Mouse (Mus musculus): ENCODE measurements around the gene Plekhg6. TPM values are rescaled to one million over a fixed set of nuclear protein-coding genes. Genes with fewer than 3 reads are reported as not detected.

Plekhg6 gene
- polyA plus RNA-seq, 1 experiment from 2014 or later, result 0.06 TPM

DNA sequence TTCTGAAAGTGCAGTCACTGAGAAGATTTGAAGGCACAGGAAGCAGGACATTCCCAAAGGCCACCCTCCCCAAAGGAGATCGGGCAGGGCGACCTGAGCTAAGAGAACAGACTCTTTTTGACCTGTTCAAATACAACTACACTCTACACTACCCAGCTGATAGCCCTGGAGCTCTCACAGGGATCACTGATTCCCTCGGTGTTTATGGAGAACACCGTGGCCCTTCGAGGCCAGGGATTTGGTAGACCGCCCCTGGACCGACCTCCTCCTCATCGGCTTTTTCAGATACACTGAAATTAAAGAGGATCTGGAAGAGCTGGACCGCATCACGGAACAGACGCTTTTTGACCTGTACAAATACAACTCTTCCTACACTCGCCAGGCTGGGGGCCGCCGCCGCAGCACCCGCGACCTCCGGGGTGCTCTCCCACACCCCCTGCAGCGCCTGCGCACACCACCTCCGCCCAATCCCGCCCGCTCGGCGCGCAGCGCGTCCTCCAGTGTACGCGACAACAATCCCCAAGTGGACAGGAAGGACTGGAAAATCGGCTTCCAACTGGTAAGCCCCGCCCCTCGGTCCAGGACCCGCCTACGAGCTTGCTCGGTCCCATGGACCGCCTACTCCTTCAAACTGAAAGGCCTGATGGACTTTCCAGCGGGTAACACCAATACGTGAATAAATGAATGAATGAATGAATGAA, 49.8 kb downstream of the Plekhg6 start:
- no peaks in the 10 kb centered on the region for H3K27me3 ChIP-seq
- H3K36me3 ChIP-seq, result no peaks in the 10 kb centered on the region
- peak overlapping the region; percentile 57 for H3K9ac ChIP-seq (replicated peaks)
- no peaks in the 10 kb centered on the region for H3K9me3 ChIP-seq
- H3K4me1 ChIP-seq, result peaks cover 8% of the 10 kb centered on the region; the same call in 1 of the 2 replicates
- H3K4me3 ChIP-seq, result peak overlapping the region; percentile 57
- ATAC-seq (replicated peaks), result peak; percentile 89
- 1% methylated on average over 39 of the region's 39 CpGs for WGBS
- H3K27ac ChIP-seq (replicated peaks), result no peak overlapping the region
- H3K4me2 ChIP-seq (replicated peaks), result peak overlapping the region; percentile 91

GRCm38 (mm10) chr6:125328243-125328642, 52.4 kb downstream of the Plekhg6 start:
- Histone ChIP-seq H3K4me1 (peaks cover 8% of the 10 kb centered on the region; the same call in 1 of the 2 replicates), H3K9ac (replicated peaks) (no peak overlapping the region), H3K4me3 (no peak overlapping the region), H3K27ac (replicated peaks) (no peak overlapping the region), H3K36me3 (no peaks in the 10 kb centered on the region), H3K27me3 (no peaks in the 10 kb centered on the region), H3K4me2 (replicated peaks) (no peak overlapping the region), H3K9me3 (no peaks in the 10 kb centered on the region)
- ATAC-seq (replicated peaks), result no peak
- WGBS, result 80% methylated on average over 5 of the region's 5 CpGs

GRCm38 (mm10) chr6:125325337-125325736, 55.3 kb downstream of the Plekhg6 start:
- 81% methylated on average over 6 of the region's 6 CpGs for WGBS
- H3K27me3 ChIP-seq, result peaks cover 14% of the 10 kb centered on the region
- H3K9ac ChIP-seq (replicated peaks), result no peak overlapping the region
- no peak overlapping the region for H3K4me2 ChIP-seq (replicated peaks)
- no peak overlapping the region for H3K27ac ChIP-seq (replicated peaks)
- no peak overlapping the region for H3K4me3 ChIP-seq
- H3K36me3 ChIP-seq, result no peaks in the 10 kb centered on the region
- H3K9me3 ChIP-seq, result no peaks in the 10 kb centered on the region
- ATAC-seq (replicated peaks), result no peak
- H3K4me1 ChIP-seq, result peaks cover under 1% of the 10 kb centered on the region; the same call in 1 of the 2 replicates

DNA sequence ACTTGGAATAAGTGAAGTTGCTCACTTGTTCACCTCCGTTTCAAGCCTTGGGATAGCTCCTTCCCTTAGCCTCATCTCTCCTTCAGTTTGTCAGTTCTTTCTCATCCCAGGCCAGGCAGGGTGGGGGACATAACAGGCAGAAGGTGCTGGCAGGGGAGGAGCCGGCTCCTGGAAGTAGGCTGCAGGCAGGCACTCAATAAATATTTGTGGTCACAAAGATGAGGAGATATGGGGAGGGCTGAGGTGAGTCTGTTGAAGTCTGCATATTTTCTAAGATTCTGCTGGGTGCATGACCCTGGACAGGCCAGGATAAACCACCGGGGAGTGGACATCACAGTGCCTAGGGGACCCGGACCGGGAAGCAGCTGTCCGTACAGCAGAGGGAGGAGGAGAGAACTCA, 57.0 kb downstream of the Plekhg6 start:
- WGBS, result 77% methylated on average over 6 of the region's 6 CpGs
- Histone ChIP-seq H3K27ac (replicated peaks) (no peak overlapping the region), H3K36me3 (no peaks in the 10 kb centered on the region), H3K4me3 (no peak overlapping the region), H3K9ac (replicated peaks) (no peak overlapping the region), H3K27me3 (peaks cover 22% of the 10 kb centered on the region), H3K4me1 (no peaks in the 10 kb centered on the region), H3K9me3 (no peaks in the 10 kb centered on the region), H3K4me2 (replicated peaks) (no peak overlapping the region)
- no peak for ATAC-seq (replicated peaks)

GRCm38 (mm10) chr6:125322794-125323193, 57.8 kb downstream of the Plekhg6 start:
- no peak overlapping the region for H3K4me2 ChIP-seq (replicated peaks)
- no peak overlapping the region for H3K27ac ChIP-seq (replicated peaks)
- H3K9me3 ChIP-seq, result no peaks in the 10 kb centered on the region
- H3K4me3 ChIP-seq, result no peak overlapping the region
- no peaks in the 10 kb centered on the region for H3K4me1 ChIP-seq
- 38% methylated on average over 13 of the region's 13 CpGs for WGBS
- peaks cover 22% of the 10 kb centered on the region for H3K27me3 ChIP-seq
- no peak overlapping the region for H3K9ac ChIP-seq (replicated peaks)
- H3K36me3 ChIP-seq, result no peaks in the 10 kb centered on the region
- ATAC-seq (replicated peaks), result no peak; the same call in 1 of the 2 replicates

- Histone ChIP-seq H3K9ac (replicated peaks) (no peak overlapping the region), H3K4me2 (replicated peaks) (no peak overlapping the region), H3K27me3 (peaks cover 22% of the 10 kb centered on the region)
These were observed 59.3 kb downstream of the Plekhg6 start for GRCm38 (mm10) chr6:125321114-125321855.

DNA sequence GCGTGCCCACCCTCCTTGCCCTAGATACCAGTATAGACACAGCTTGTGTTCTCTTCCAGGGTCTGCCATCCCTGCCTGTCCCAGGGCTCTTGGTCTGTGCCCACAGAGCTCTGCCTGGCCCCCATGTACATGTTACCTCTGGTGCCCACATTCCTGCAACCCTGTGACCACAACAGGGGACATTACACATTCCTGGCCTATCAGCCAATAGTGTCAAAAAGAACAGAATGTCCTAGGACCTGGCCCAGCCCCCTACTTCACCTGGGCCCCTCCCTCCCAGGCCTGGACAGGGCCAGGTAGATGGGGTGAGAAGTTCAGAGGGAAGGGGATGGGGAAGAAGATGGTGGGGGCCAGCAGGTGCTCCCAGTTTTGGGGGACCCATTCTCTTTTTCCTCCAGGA, 60.3 kb downstream of the Plekhg6 start, which contains the start of gene Scnn1a:
Scnn1a (plus strand) TSS at position 337 of the 400 bp plus-strand sequence.
- Histone ChIP-seq H3K9me3 (no peaks in the 10 kb centered on the region), H3K4me2 (replicated peaks) (no peak within 1 kb of the TSS), H3K36me3 (no peaks in the 10 kb centered on the region), H3K27ac (replicated peaks) (no peak within 1 kb of the TSS), H3K9ac (replicated peaks) (no peak within 1 kb of the TSS), H3K27me3 (peaks cover 22% of the 10 kb centered on the region), H3K4me1 (no peaks in the 10 kb centered on the region), H3K4me3 (no peak within 1 kb of the TSS)
- 93% methylated on average over 1 of the region's 1 CpGs for WGBS
- ATAC-seq (replicated peaks), result no peak

More at GRCm38 (mm10) chr6:125321114-125321855, 59.3 kb downstream of the Plekhg6 start:
- no peak overlapping the region for H3K27ac ChIP-seq (replicated peaks)
- ATAC-seq (replicated peaks), result 0 out of 2 replicates have a peak, but pooled peaks have one; percentile 16
- 9% methylated on average over 26 of the region's 26 CpGs for WGBS
- H3K9me3 ChIP-seq, result no peaks in the 10 kb centered on the region
- no peak overlapping the region for H3K4me3 ChIP-seq
- no peaks in the 10 kb centered on the region for H3K4me1 ChIP-seq
- H3K36me3 ChIP-seq, result no peaks in the 10 kb centered on the region

GRCm38 (mm10) chr6:125319919-125320296, 60.7 kb downstream of the Plekhg6 start:
- H3K27ac ChIP-seq (replicated peaks), result no peak overlapping the region
- H3K4me2 ChIP-seq (replicated peaks), result no peak overlapping the region
- no peak for ATAC-seq (replicated peaks)
- H3K27me3 ChIP-seq, result peaks cover 22% of the 10 kb centered on the region
- H3K9me3 ChIP-seq, result no peaks in the 10 kb centered on the region
- no peak overlapping the region for H3K9ac ChIP-seq (replicated peaks)
- no peak overlapping the region for H3K4me3 ChIP-seq
- no peaks in the 10 kb centered on the region for H3K4me1 ChIP-seq
- H3K36me3 ChIP-seq, result no peaks in the 10 kb centered on the region

- 70% methylated on average over 15 of the region's 15 CpGs for WGBS
- H3K9ac ChIP-seq (replicated peaks), result no peak overlapping the region
- no peaks in the 10 kb centered on the region for H3K9me3 ChIP-seq
These were observed 61.3 kb downstream of the Plekhg6 start for GRCm38 (mm10) chr6:125318981-125319918.

DNA sequence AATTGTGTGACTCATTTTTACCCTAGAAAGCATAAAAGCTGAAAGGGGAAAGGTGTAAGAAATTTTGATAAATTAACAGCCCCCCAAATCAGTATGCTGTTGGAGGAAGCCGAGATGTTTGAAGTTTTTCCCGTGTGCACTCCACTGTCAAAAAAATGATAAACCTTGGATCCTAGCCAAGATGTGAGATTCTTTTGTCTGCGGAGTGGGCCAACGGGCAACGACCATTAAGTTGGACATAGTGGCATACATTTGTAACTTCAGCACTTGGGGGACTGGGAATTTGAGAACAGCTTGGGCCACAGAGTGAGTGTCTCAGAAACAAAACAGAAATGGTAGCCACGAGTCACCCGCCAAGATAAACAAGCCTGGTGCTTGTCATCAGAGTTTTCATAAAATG, 63.5 kb downstream of the Plekhg6 start:
- no peak for ATAC-seq (replicated peaks)
- Histone ChIP-seq H3K4me1 (peaks cover 16% of the 10 kb centered on the region), H3K4me2 (replicated peaks) (no peak overlapping the region)

More at GRCm38 (mm10) chr6:125318981-125319918, 61.3 kb downstream of the Plekhg6 start:
- Histone ChIP-seq H3K36me3 (no peaks in the 10 kb centered on the region), H3K4me2 (replicated peaks) (no peak overlapping the region), H3K27me3 (peaks cover 22% of the 10 kb centered on the region), H3K4me1 (peaks cover 3% of the 10 kb centered on the region; the same call in 1 of the 2 replicates), H3K4me3 (no peak overlapping the region), H3K27ac (replicated peaks) (no peak overlapping the region)
- ATAC-seq (replicated peaks), result no peak

GRCm38 (mm10) chr6:125314746-125315145, 65.8 kb downstream of the Plekhg6 start:
- Histone ChIP-seq H3K4me3 (no peak overlapping the region), H3K4me1 (peaks cover 16% of the 10 kb centered on the region), H3K9ac (replicated peaks) (no peak overlapping the region), H3K4me2 (replicated peaks) (no peak overlapping the region), H3K36me3 (no peaks in the 10 kb centered on the region), H3K9me3 (no peaks in the 10 kb centered on the region), H3K27ac (replicated peaks) (no peak overlapping the region), H3K27me3 (peaks cover 2% of the 10 kb centered on the region; the same call in 1 of the 2 replicates)
- 82% methylated on average over 6 of the region's 6 CpGs for WGBS
- no peak for ATAC-seq (replicated peaks)

More for the DNA sequence above, 63.5 kb downstream of the Plekhg6 start:
- Histone ChIP-seq H3K36me3 (no peaks in the 10 kb centered on the region), H3K9me3 (no peaks in the 10 kb centered on the region), H3K27me3 (peaks cover 22% of the 10 kb centered on the region), H3K4me3 (no peak overlapping the region), H3K27ac (replicated peaks) (no peak overlapping the region), H3K9ac (replicated peaks) (no peak overlapping the region)
- WGBS, result 66% methylated on average over 7 of the region's 7 CpGs
